8 mouse cellular contexts compared by ENCODE assay signal in the genomic region with DNA sequence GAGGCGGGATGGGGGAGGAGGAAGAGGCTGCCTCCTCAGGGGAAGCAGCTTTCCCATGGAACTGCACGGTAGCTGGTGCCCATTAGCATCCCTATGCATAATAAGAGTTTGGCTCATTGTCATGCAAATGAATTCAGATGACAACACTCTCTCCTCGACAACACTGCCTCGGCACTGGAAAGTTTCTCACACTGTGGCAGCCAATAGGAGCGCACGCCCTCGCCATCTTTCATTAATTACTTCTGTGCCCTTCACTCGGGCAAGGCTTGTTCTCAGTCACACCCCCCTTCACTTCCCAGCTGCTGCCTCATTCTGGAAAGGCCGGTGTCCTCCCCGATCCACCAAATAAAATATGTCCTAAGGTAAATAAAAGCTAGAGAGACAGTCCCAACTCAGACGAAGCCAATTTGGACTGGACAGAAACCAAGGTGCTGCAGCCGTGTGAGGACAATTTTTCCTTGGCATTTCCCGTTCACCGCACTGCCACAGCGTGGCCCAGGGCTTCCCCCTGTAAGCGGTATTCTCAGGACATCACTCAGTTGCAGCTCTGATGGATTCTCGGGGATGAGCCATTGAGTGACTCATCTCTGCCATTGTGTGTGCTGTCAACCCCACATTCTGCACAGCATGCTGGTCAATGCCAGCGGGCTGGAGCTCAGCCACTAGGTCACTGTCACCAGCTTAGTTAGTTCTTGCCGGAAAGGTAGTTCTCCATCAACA. TPM values are rescaled to one million over a fixed set of nuclear protein-coding genes. Genes with fewer than 3 reads are reported as not detected.
DNase-seq lines count a peak whose midpoint lies in the region; ATAC-seq lines count a peak whose summit lies in the region.

No protein-coding gene starts in this region.

- peaks cover 7% of the 10 kb centered on the region; the same call in 1 of the 2 replicates for H3K27me3 ChIP-seq in liver, embryonic 11.5 days (replicated peaks; ENCODE audit: control insufficient read depth, insufficient read depth, low read length)
- peaks cover 40% of the 10 kb centered on the region for H3K27me3 ChIP-seq in embryonic facial prominence, embryonic 10.5 days (replicated peaks; ENCODE audit: low read depth, poor library complexity, severe bottlenecking)
- H3K27me3 ChIP-seq in intestine, embryonic 15.5 days (replicated peaks): no peaks in the 10 kb centered on the region
- no peaks in the 10 kb centered on the region for H3K27me3 ChIP-seq in neural tube, embryonic 14.5 days (ENCODE audit: control insufficient read depth, insufficient read depth, low read length)

- no peak for DNase-seq in liver, embryonic 11.5 days (ENCODE audit: low spot score)
- DNase-seq in liver: no peak
- peak; percentile 55 for DNase-seq in embryonic facial prominence, embryonic 10.5 days (ENCODE audit: low spot score)
- DNase-seq in left cerebral cortex, postnatal 25 days (ENCODE audit: low spot score in 2 of 2): peak; percentile 43 to 83
- no peak for DNase-seq in ovary, postnatal 14 days (ENCODE audit: low spot score)

- peak overlapping the region; percentile 40; the same call in 1 of the 2 replicates for H3K4me2 ChIP-seq in liver, embryonic 11.5 days
- H3K4me2 ChIP-seq in intestine, embryonic 15.5 days (replicated peaks): peak overlapping the region; percentile 57
- H3K4me2 ChIP-seq in neural tube, embryonic 14.5 days (ENCODE audit: low read depth, low read length): peak overlapping the region; percentile 44

- H3K4me1 ChIP-seq in liver, embryonic 11.5 days (replicated peaks; ENCODE audit: control insufficient read depth, insufficient read depth, low read length): no peaks in the 10 kb centered on the region
- H3K4me1 ChIP-seq in embryonic facial prominence, embryonic 10.5 days: peaks cover 45% of the 10 kb centered on the region
- peaks cover 12% of the 10 kb centered on the region; the same call in 1 of the 2 replicates for H3K4me1 ChIP-seq in intestine, embryonic 15.5 days (replicated peaks)
- peaks cover 15% of the 10 kb centered on the region for H3K4me1 ChIP-seq in neural tube, embryonic 14.5 days (ENCODE audit: control insufficient read depth, insufficient read depth, low read length)

- no peak overlapping the region for H3K27ac ChIP-seq in liver, embryonic 11.5 days (ENCODE audit: low read depth, low read length)
- H3K27ac ChIP-seq in embryonic facial prominence, embryonic 10.5 days (replicated peaks): peak overlapping the region; percentile 72
- H3K27ac ChIP-seq in intestine, embryonic 15.5 days: no peak overlapping the region
- peak overlapping the region; percentile 46 for H3K27ac ChIP-seq in neural tube, embryonic 14.5 days (ENCODE audit: low read depth, low read length)

- H3K4me3 ChIP-seq in liver, embryonic 11.5 days (ENCODE audit: low read depth, low read length): no peak overlapping the region
- peak overlapping the region; percentile 53 for H3K4me3 ChIP-seq in embryonic facial prominence, embryonic 10.5 days
- peak overlapping the region; percentile 9; the same call in 1 of the 2 replicates for H3K4me3 ChIP-seq in intestine, embryonic 15.5 days (replicated peaks)
- peak overlapping the region; percentile 16; the same call in 1 of the 2 replicates for H3K4me3 ChIP-seq in neural tube, embryonic 14.5 days (ENCODE audit: low read depth, low read length)

- H3K36me3 ChIP-seq in liver, embryonic 11.5 days (ENCODE audit: control insufficient read depth, insufficient read depth, low read length): no peaks in the 10 kb centered on the region
- no peaks in the 10 kb centered on the region for H3K36me3 ChIP-seq in embryonic facial prominence, embryonic 10.5 days (replicated peaks)
- no peaks in the 10 kb centered on the region for H3K36me3 ChIP-seq in intestine, embryonic 15.5 days
- no peaks in the 10 kb centered on the region for H3K36me3 ChIP-seq in neural tube, embryonic 14.5 days (ENCODE audit: control insufficient read depth, insufficient read depth, low read length)

- no peaks in the 10 kb centered on the region for H3K9me3 ChIP-seq in liver, embryonic 11.5 days (ENCODE audit: control insufficient read depth, low read length)
- no peaks in the 10 kb centered on the region for H3K9me3 ChIP-seq in embryonic facial prominence, embryonic 10.5 days
- H3K9me3 ChIP-seq in intestine, embryonic 15.5 days: no peaks in the 10 kb centered on the region
- H3K9me3 ChIP-seq in neural tube, embryonic 14.5 days (ENCODE audit: control insufficient read depth, low read length): no peaks in the 10 kb centered on the region

- intact Hi-C loops in left cerebral cortex, postnatal 25 days (cut with DNase I): loop anchor here (1.0 kb wide), 1 partner anchor 29 kb away; a partner anchor contains a TSS

- WGBS in liver, embryonic 11.5 days: 6% methylated on average over 19 of the region's 19 CpGs
- WGBS in embryonic facial prominence, embryonic 10.5 days: 4% methylated on average over 19 of the region's 19 CpGs
- WGBS in intestine, embryonic 15.5 days: 13% methylated on average over 19 of the region's 19 CpGs
- WGBS in neural tube, embryonic 14.5 days: 3% methylated on average over 19 of the region's 19 CpGs

- H3K9ac ChIP-seq in liver, embryonic 11.5 days (ENCODE audit: low read depth, low read length): no peak overlapping the region
- H3K9ac ChIP-seq in intestine, embryonic 15.5 days: no peak overlapping the region
- H3K9ac ChIP-seq in neural tube, embryonic 14.5 days (replicated peaks; ENCODE audit: low read depth, low read length): no peak overlapping the region

- no peak for ATAC-seq in liver, embryonic 11.5 days (replicated peaks; ENCODE audit: low FRiP score)
- peak; percentile 50 for ATAC-seq in intestine, embryonic 15.5 days
- peak; percentile 95 for ATAC-seq in neural tube, embryonic 14.5 days (ENCODE audit: low read depth)
- no peak for ATAC-seq in activated CD4-positive, CD25-positive, alpha-beta regulatory T cell, adult 4 months

RNA-seq across cellular contexts. Expression of a gene that starts 29.3 kb away (rescaled TPM):
- polyA plus RNA-seq in liver, embryonic 11.5 days (2014; fragmentation: Nextera tagmentation; extraction: Ambion mirVana): 10.8 and 11.7 TPM in 2 replicates
- polyA plus RNA-seq in embryonic facial prominence, embryonic 10.5 days (2016; fragmentation: Nextera tagmentation; extraction: Ambion mirVana): 108 and 112 TPM in 2 replicates
- 35.0 and 41.2 TPM in 2 replicates for polyA plus RNA-seq in intestine, embryonic 15.5 days (2015; fragmentation: Nextera tagmentation; extraction: Ambion mirVana)
- 10 to 100 TPM; 25.7 to 25.9 TPM for total RNA-seq in left cerebral cortex, postnatal 25 days (2021)
- polyA plus RNA-seq in neural tube, embryonic 14.5 days (2014; fragmentation: Nextera tagmentation; extraction: Ambion mirVana): 34.4 and 39.6 TPM in 2 replicates
- not detected for polyA plus RNA-seq in activated CD4-positive, CD25-positive, alpha-beta regulatory T cell, adult 4 months (2017; shearing (Covaris generic))

Comparison
In these comparisons a context has a peak if more than half of its experiments do, and no peak if none do; other contexts are left out.
1. ATAC-seq: peak in intestine, embryonic 15.5 days (single experiment) and neural tube, embryonic 14.5 days (single experiment); none in liver, embryonic 11.5 days (single experiment) and activated CD4-positive, CD25-positive, alpha-beta regulatory T cell, adult 4 months (single experiment).
2. DNase-seq: peak in embryonic facial prominence, embryonic 10.5 days (single experiment) and left cerebral cortex, postnatal 25 days (2 of 2); none in liver, embryonic 11.5 days (single experiment), liver (single experiment) and ovary, postnatal 14 days (single experiment).
3. H3K27ac ChIP-seq: peak in embryonic facial prominence, embryonic 10.5 days (single experiment) and neural tube, embryonic 14.5 days (single experiment); none in liver, embryonic 11.5 days (single experiment) and intestine, embryonic 15.5 days (single experiment).
4. RNA of a gene that starts 29.3 kb away (polyA plus RNA-seq): 108 to 112 TPM in embryonic facial prominence, embryonic 10.5 days, 35.0 to 41.2 TPM in intestine, embryonic 15.5 days, 34.4 to 39.6 TPM in neural tube, embryonic 14.5 days and 10.8 to 11.7 TPM in liver, embryonic 11.5 days; not detected in activated CD4-positive, CD25-positive, alpha-beta regulatory T cell, adult 4 months; every median in the first group is over 10 times any median in the second.
5. Peak in every context shown above with its lines, with median percentiles within 50 percentile points of each other: H3K4me2 ChIP-seq.